Mouse (Mus musculus): ENCODE data around the gene Pink1. TPM values are rescaled to one million over a fixed set of nuclear protein-coding genes. Genes with fewer than 3 reads are reported as not detected.

Gene Pink1
- polyA plus RNA-seq, 1 experiment: 134 TPM

- peaks cover 3% of the 10 kb centered on the region for H3K36me3 ChIP-seq (ENCODE audit: control insufficient read depth, insufficient read depth, low read length)
- H3K4me1 ChIP-seq (ENCODE audit: control insufficient read depth, insufficient read depth, low read length): no peaks in the 10 kb centered on the region
- H3K27ac ChIP-seq (ENCODE audit: control insufficient read depth, insufficient read depth, low read depth, low read length): no peak overlapping the region
- H3K27me3 ChIP-seq (ENCODE audit: control insufficient read depth, insufficient read depth, low read length): no peaks in the 10 kb centered on the region
- no peak for TF ChIP-seq CTCF (IDR thresholded peaks at IDR 0.05; ENCODE audit: control insufficient read depth, insufficient read depth, insufficient replicate concordance, low read depth, low read length)
- TF ChIP-seq POLR2A (IDR thresholded peaks at IDR 0.05; ENCODE audit: control insufficient read depth, low read depth, low read length): no peak
- no peak overlapping the region for H3K4me3 ChIP-seq (ENCODE audit: control insufficient read depth, low read depth, low read length)
Measured at GRCm38 (mm10) chr4:138313795-138314194, 12.3 kb downstream of the Pink1 start.

GRCm38 (mm10) chr4:138313021-138313420, 13.1 kb downstream of the Pink1 start:
- no peaks in the 10 kb centered on the region for H3K27me3 ChIP-seq (ENCODE audit: control insufficient read depth, insufficient read depth, low read length)
- no peaks in the 10 kb centered on the region for H3K4me1 ChIP-seq (ENCODE audit: control insufficient read depth, insufficient read depth, low read length)
- H3K36me3 ChIP-seq (ENCODE audit: control insufficient read depth, insufficient read depth, low read length): peaks cover 3% of the 10 kb centered on the region
- TF ChIP-seq POLR2A (IDR thresholded peaks at IDR 0.05; ENCODE audit: control insufficient read depth, low read depth, low read length) (no peak), CTCF (IDR thresholded peaks at IDR 0.05; ENCODE audit: control insufficient read depth, insufficient read depth, insufficient replicate concordance, low read depth, low read length) (no peak)
- H3K27ac ChIP-seq (ENCODE audit: control insufficient read depth, insufficient read depth, low read depth, low read length): no peak overlapping the region
- H3K4me3 ChIP-seq (ENCODE audit: control insufficient read depth, low read depth, low read length): no peak overlapping the region

DNA sequence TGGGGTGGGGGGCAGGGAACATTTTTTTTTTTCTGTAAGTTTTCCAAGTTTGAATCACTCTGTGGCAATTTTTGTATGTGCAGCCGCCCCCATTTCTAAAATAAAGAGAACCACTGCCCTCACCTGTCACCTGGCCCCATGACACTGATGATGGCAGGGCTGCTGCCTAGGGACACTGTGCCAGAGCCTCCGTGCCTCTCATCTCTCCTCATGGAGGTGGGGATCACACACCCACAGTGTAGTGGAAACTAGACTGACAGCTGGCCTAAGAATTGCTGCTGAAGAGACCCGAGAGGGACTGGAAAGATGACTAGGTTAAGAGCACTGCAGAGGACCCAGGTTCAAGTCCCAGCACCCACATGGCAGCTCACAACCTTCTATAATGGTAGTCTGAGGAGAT, 14.0 kb downstream of the Pink1 start:
- no peak for TF ChIP-seq POLR2A (IDR thresholded peaks at IDR 0.05; ENCODE audit: control insufficient read depth, low read depth, low read length)
- no peak for TF ChIP-seq CTCF (IDR thresholded peaks at IDR 0.05; ENCODE audit: control insufficient read depth, insufficient read depth, insufficient replicate concordance, low read depth, low read length)
- H3K27me3 ChIP-seq (ENCODE audit: control insufficient read depth, insufficient read depth, low read length): no peaks in the 10 kb centered on the region
- no peak overlapping the region for H3K4me3 ChIP-seq (ENCODE audit: control insufficient read depth, low read depth, low read length)
- H3K4me1 ChIP-seq (ENCODE audit: control insufficient read depth, insufficient read depth, low read length): no peaks in the 10 kb centered on the region
- H3K27ac ChIP-seq (ENCODE audit: control insufficient read depth, insufficient read depth, low read depth, low read length): no peak overlapping the region
- H3K36me3 ChIP-seq (ENCODE audit: control insufficient read depth, insufficient read depth, low read length): peaks cover 2% of the 10 kb centered on the region

- TF ChIP-seq POLR2A (IDR thresholded peaks at IDR 0.05; ENCODE audit: control insufficient read depth, low read depth, low read length) (no peak), CTCF (IDR thresholded peaks at IDR 0.05; ENCODE audit: control insufficient read depth, insufficient read depth, insufficient replicate concordance, low read depth, low read length) (peak; percentile 69; the same call in 1 of the 2 replicates)
- no peak overlapping the region for H3K4me3 ChIP-seq (ENCODE audit: control insufficient read depth, low read depth, low read length)
- peaks cover 2% of the 10 kb centered on the region for H3K36me3 ChIP-seq (ENCODE audit: control insufficient read depth, insufficient read depth, low read length)
- no peaks in the 10 kb centered on the region for H3K4me1 ChIP-seq (ENCODE audit: control insufficient read depth, insufficient read depth, low read length)
- H3K27me3 ChIP-seq (ENCODE audit: control insufficient read depth, insufficient read depth, low read length): no peaks in the 10 kb centered on the region
- H3K27ac ChIP-seq (ENCODE audit: control insufficient read depth, insufficient read depth, low read depth, low read length): no peak overlapping the region
Measured at GRCm38 (mm10) chr4:138311595-138311994, 14.5 kb downstream of the Pink1 start.

- no peaks in the 10 kb centered on the region for H3K27me3 ChIP-seq (ENCODE audit: control insufficient read depth, insufficient read depth, low read length)
- H3K4me3 ChIP-seq (ENCODE audit: control insufficient read depth, low read depth, low read length): no peak overlapping the region
- no peak overlapping the region for H3K27ac ChIP-seq (ENCODE audit: control insufficient read depth, insufficient read depth, low read depth, low read length)
- peaks cover 2% of the 10 kb centered on the region; the same call in 1 of the 2 replicates for H3K4me1 ChIP-seq (ENCODE audit: control insufficient read depth, insufficient read depth, low read length)
- TF ChIP-seq CTCF (IDR thresholded peaks at IDR 0.05; ENCODE audit: control insufficient read depth, insufficient read depth, insufficient replicate concordance, low read depth, low read length): no peak
- TF ChIP-seq POLR2A (IDR thresholded peaks at IDR 0.05; ENCODE audit: control insufficient read depth, low read depth, low read length): no peak
- H3K36me3 ChIP-seq (ENCODE audit: control insufficient read depth, insufficient read depth, low read length): peaks cover 2% of the 10 kb centered on the region
Measured at GRCm38 (mm10) chr4:138310311-138310910, 15.7 kb downstream of the Pink1 start.

DNA sequence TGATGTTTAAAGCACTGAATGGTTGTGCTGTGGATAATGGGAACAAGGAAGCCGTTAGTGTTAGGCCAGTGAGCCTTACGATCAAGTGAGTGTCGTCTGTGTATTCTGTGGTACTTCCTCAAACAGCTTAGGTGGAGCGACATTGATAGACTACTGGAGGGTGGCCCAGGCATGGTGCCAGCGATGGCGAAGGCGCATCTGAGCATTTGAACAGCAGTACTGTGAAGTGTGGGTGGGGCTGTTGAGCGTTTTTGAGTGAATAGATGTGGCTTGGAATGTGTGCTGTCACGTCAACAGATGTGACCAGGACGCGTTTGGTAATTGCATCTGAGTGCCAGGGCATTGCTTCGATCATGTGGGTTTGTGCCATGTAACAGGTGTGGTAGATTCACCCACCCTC, 18.4 kb downstream of the Pink1 start:
- Histone ChIP-seq H3K4me3 (ENCODE audit: control insufficient read depth, low read depth, low read length) (no peak overlapping the region), H3K27me3 (ENCODE audit: control insufficient read depth, insufficient read depth, low read length) (no peaks in the 10 kb centered on the region), H3K4me1 (ENCODE audit: control insufficient read depth, insufficient read depth, low read length) (peaks cover 5% of the 10 kb centered on the region), H3K27ac (ENCODE audit: control insufficient read depth, insufficient read depth, low read depth, low read length) (no peak overlapping the region), H3K36me3 (ENCODE audit: control insufficient read depth, insufficient read depth, low read length) (no peaks in the 10 kb centered on the region; the same call in 1 of the 2 replicates)
- no peak for TF ChIP-seq POLR2A (IDR thresholded peaks at IDR 0.05; ENCODE audit: control insufficient read depth, low read depth, low read length)
- TF ChIP-seq CTCF (IDR thresholded peaks at IDR 0.05; ENCODE audit: control insufficient read depth, insufficient read depth, insufficient replicate concordance, low read depth, low read length): no peak

DNA sequence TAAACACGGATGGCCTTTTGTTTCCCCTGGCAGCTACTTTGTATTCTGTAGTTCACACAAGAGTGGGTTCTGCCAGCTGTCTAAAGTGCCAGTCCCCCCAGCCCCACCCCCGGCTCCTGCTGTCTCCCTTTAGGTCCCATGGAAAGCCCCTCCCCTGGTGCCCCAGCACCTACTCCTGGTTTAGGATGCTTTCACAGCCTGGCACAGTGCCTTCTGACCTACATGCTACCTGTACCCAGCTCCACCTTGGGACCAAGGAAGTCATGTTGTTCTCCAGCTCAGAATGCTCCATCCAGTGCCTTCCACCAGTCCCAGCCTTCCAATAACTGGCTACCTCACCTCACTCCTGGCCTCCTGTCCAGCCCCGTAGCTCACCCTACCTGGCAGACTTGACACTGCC, 19.1 kb downstream of the Pink1 start:
- TF ChIP-seq CTCF (IDR thresholded peaks at IDR 0.05; ENCODE audit: control insufficient read depth, insufficient read depth, insufficient replicate concordance, low read depth, low read length): no peak
- TF ChIP-seq POLR2A (IDR thresholded peaks at IDR 0.05; ENCODE audit: control insufficient read depth, low read depth, low read length): no peak
- Histone ChIP-seq H3K27ac (ENCODE audit: control insufficient read depth, insufficient read depth, low read depth, low read length) (no peak overlapping the region), H3K36me3 (ENCODE audit: control insufficient read depth, insufficient read depth, low read length) (no peaks in the 10 kb centered on the region; the same call in 1 of the 2 replicates), H3K4me1 (ENCODE audit: control insufficient read depth, insufficient read depth, low read length) (peaks cover 5% of the 10 kb centered on the region), H3K4me3 (ENCODE audit: control insufficient read depth, low read depth, low read length) (no peak overlapping the region), H3K27me3 (ENCODE audit: control insufficient read depth, insufficient read depth, low read length) (no peaks in the 10 kb centered on the region)

All from testis, adult 2 months (tissue).